Mouse (Mus musculus) limb, embryonic 14.5 days (tissue): Measurements from ENCODE around the gene Magi1. TPM values are rescaled to one million over a fixed set of nuclear protein-coding genes. Genes with fewer than 3 reads are reported as not detected.

Source experiments
- ATAC-seq: fragments of 200-750 bp; cut with Nextera tagmentation; 2 replicates; pipeline ENCODE4 v1.8.0; 2017; ENCODE audit warnings: low read depth, moderate number of reproducible peaks, moderate TSS enrichment; ENCODE audit not compliant: low FRiP score
- DNase-seq: peaks from one replicate; pipeline ENCODE4 v3.0.0-alpha.2; 2015; ENCODE audit warnings: low spot score
- H3K27ac ChIP-seq: fragments of 300-500 bp; sonication (generic); replicated peaks from 2 replicates; pipeline ENCODE4 v1.5.1; 2014; ENCODE audit warnings: low read depth, mild to moderate bottlenecking, low read length, moderate library complexity, mixed read lengths
- H3K27me3 ChIP-seq: fragments of 300-500 bp; sonication (generic); 2 replicates; pipeline ENCODE4 v1.6.1; 2014; ENCODE audit warnings: low read length, mixed read lengths; ENCODE audit not compliant: control insufficient read depth, insufficient read depth
- H3K36me3 ChIP-seq: fragments of 300-500 bp; sonication (generic); 2 replicates; pipeline ENCODE4 v1.6.1; 2014; ENCODE audit warnings: mild to moderate bottlenecking, low read length, moderate library complexity, mixed read lengths; ENCODE audit not compliant: control insufficient read depth, insufficient read depth
- H3K4me1 ChIP-seq: fragments of 300-500 bp; sonication (generic); 2 replicates; pipeline ENCODE4 v1.6.1; 2014; ENCODE audit warnings: antibody characterized with exemption, low read length, mixed read lengths; ENCODE audit not compliant: control insufficient read depth, insufficient read depth
- H3K4me2 ChIP-seq: fragments of 300-500 bp; sonication (generic); replicated peaks from 2 replicates; pipeline ENCODE4 v1.6.1; 2014; ENCODE audit warnings: low read depth, mild to moderate bottlenecking, low read length, moderate library complexity; ENCODE audit not compliant: severe bottlenecking
- H3K4me3 ChIP-seq: fragments of 300-500 bp; sonication (generic); replicated peaks from 2 replicates; pipeline ENCODE4 v1.5.1; 2014; ENCODE audit warnings: low read length
- H3K9ac ChIP-seq: fragments of 300-500 bp; sonication (generic); 2 replicates; pipeline ENCODE4 v1.6.1; 2014; ENCODE audit warnings: mild to moderate bottlenecking, low read depth, low read length, moderate library complexity; ENCODE audit not compliant: severe bottlenecking
- H3K9me3 ChIP-seq: fragments of 300-500 bp; sonication (generic); 2 replicates; pipeline ENCODE4 v1.6.1; 2016; ENCODE audit warnings: low read length; ENCODE audit not compliant: control insufficient read depth
- POLR2A ChIP-seq: fragments of 200-500 bp; IDR thresholded peaks from 2 replicates; pipeline ENCODE4 v1.8.0; 2012; ENCODE audit warnings: inconsistent platforms, mild to moderate bottlenecking, moderate library complexity, borderline replicate concordance; ENCODE audit not compliant: insufficient read depth, insufficient read length; ENCODE audit errors: extremely low read depth
- WGBS: fragments of 180-500 bp; shearing (Covaris S2); extraction: QIAGEN DNeasy Blood & Tissue Kit; methylation state at CpG from one replicate; pipeline ENCODE4 v1.1.7; 2014; 5-methylcytosine and 5-hydroxymethylcytosine counted together
- polyA plus RNA-seq, 2 experiments: library from polyadenylated mRNA; depleted of rRNA in 1 of 2; stranded (reverse) in 1 of 2; unstranded in 1 of 2; fragments of >200 nt; fragmentation: Nextera tagmentation in 1 of 2; extraction: Ambion mirVana in 1 of 2; gene quantifications; 2 replicates each; pipeline versions ENCODE4 v1.2.1 to v1.2.3; 2012 to 2014

Gene Magi1
- polyA plus RNA-seq, 2 experiments = 9.7 to 15.0 TPM

- Histone ChIP-seq H3K4me1 (peaks cover 18% of the 10 kb centered on the region), H3K36me3 (no peaks in the 10 kb centered on the region), H3K4me3 (no peak overlapping the region), H3K9me3 (no peaks in the 10 kb centered on the region), H3K4me2 (no peak overlapping the region), H3K27me3 (no peaks in the 10 kb centered on the region), H3K27ac (0 out of 2 replicates have a peak overlapping the region, but pooled peaks have one; percentile 26), H3K9ac (no peak overlapping the region)
- no peak for TF ChIP-seq POLR2A
- ATAC-seq (no peak), DNase-seq (no peak)
- 39% methylated on average over 8 of the region's 8 CpGs for WGBS
Observed at GRCm38 (mm10) chr6:93855806-93856641, 427.7 kb downstream of the Magi1 start.

- peaks cover 5% of the 10 kb centered on the region; the same call in 1 of the 2 replicates for H3K4me1 ChIP-seq
- H3K9ac ChIP-seq = no peak overlapping the region
- H3K9me3 ChIP-seq = no peaks in the 10 kb centered on the region
- ATAC-seq (no peak), DNase-seq (no peak)
- H3K36me3 ChIP-seq = no peaks in the 10 kb centered on the region
- no peak overlapping the region for H3K4me2 ChIP-seq
- WGBS = 53% methylated on average over 7 of the region's 7 CpGs
- H3K27ac ChIP-seq = no peak overlapping the region
- no peaks in the 10 kb centered on the region for H3K27me3 ChIP-seq
- TF ChIP-seq POLR2A = no peak
- no peak overlapping the region for H3K4me3 ChIP-seq
Observed at GRCm38 (mm10) chr6:93848942-93849790, 434.6 kb downstream of the Magi1 start.

- DNase-seq (no peak), ATAC-seq (no peak)
- no peak overlapping the region for H3K27ac ChIP-seq
- 83% methylated on average over 3 of the region's 3 CpGs for WGBS
- no peak overlapping the region for H3K4me3 ChIP-seq
- peaks cover 5% of the 10 kb centered on the region; the same call in 1 of the 2 replicates for H3K4me1 ChIP-seq
- H3K9ac ChIP-seq = no peak overlapping the region
- no peaks in the 10 kb centered on the region for H3K36me3 ChIP-seq
- no peaks in the 10 kb centered on the region for H3K9me3 ChIP-seq
- no peak overlapping the region for H3K4me2 ChIP-seq
- no peaks in the 10 kb centered on the region for H3K27me3 ChIP-seq
- TF ChIP-seq POLR2A = no peak
Observed at GRCm38 (mm10) chr6:93845498-93845897, 438.2 kb downstream of the Magi1 start.

- no peaks in the 10 kb centered on the region for H3K36me3 ChIP-seq
- no peaks in the 10 kb centered on the region for H3K27me3 ChIP-seq
- no peak for TF ChIP-seq POLR2A
- H3K27ac ChIP-seq = no peak overlapping the region
- H3K4me3 ChIP-seq = no peak overlapping the region
- WGBS = 79% methylated on average over 5 of the region's 5 CpGs
- ATAC-seq (no peak), DNase-seq (no peak)
- no peaks in the 10 kb centered on the region for H3K9me3 ChIP-seq
- no peak overlapping the region for H3K4me2 ChIP-seq
- no peak overlapping the region for H3K9ac ChIP-seq
- peaks cover 5% of the 10 kb centered on the region; the same call in 1 of the 2 replicates for H3K4me1 ChIP-seq
Observed at GRCm38 (mm10) chr6:93845080-93845479, 438.6 kb downstream of the Magi1 start.

- Histone ChIP-seq H3K4me2 (no peak overlapping the region), H3K9ac (no peak overlapping the region), H3K9me3 (no peaks in the 10 kb centered on the region), H3K27ac (no peak overlapping the region), H3K36me3 (no peaks in the 10 kb centered on the region), H3K27me3 (no peaks in the 10 kb centered on the region), H3K4me3 (no peak overlapping the region), H3K4me1 (peaks cover 5% of the 10 kb centered on the region; the same call in 1 of the 2 replicates)
- no peak for ATAC-seq
- no peak for TF ChIP-seq POLR2A
- 32% methylated on average over 5 of the region's 5 CpGs for WGBS
- no peak for DNase-seq
Observed at GRCm38 (mm10) chr6:93844576-93844975, 439.1 kb downstream of the Magi1 start.
